Mouse (Mus musculus): ENCODE measurements around the gene Mus81. TPM values are rescaled to one million over a fixed set of nuclear protein-coding genes. Genes with fewer than 3 reads are reported as not detected.

Gene Mus81
- total and polyA plus RNA-seq, 2 experiments from 2014 or later, result 32.6 to 54.8 TPM

DNA sequence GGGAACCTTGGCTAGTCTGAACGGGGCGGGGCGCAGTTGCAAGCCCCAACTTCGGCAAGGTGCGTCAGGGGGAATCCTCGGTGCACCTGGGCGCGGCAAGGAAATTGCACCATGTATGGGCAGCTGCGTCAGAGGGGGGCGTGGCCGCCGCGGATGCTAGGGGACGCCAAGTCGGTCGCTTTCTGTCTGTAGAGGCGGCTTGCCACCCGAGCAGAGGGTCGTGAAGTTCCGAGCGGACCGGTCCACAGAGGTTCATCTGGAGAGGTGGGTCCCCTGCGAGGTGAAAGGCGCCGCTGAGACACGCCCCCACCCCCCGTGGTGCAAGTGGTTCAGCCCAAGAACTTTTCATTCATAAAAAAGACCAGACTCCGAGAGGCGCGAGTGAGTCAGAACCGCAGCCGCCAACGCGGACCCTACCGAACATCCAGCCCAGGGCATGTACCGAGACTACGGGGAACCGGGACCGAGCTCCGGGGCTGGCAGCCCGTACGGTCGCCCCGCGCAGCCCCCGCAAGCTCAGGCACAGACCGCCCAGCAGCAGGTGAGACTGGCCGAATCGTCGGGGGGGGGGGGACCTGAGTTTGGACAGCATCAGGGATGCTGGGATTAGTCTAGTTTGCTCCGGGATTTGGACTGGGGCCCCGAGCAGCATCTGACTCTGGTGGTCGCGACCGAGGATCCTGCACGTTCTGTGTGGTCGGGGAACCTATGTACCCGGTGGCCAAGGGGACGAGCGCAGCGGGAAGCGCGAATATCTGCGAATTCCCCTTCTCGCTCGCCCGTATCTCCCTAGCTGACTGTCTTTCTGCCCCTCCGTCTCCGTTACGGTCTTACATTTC, 40.5 kb downstream of the Mus81 start, which contains the start of gene Fosl1:
Fosl1 (plus strand) TSS at position 33 of the 839 bp plus-strand sequence.
- no peaks in the 10 kb centered on the region for H3K36me3 ChIP-seq (ENCODE audit: insufficient read depth)
- H3K27me3 ChIP-seq (ENCODE audit: insufficient read depth, low read length), result peaks cover 29% of the 10 kb centered on the region
- H3K9ac ChIP-seq, result peak within 1 kb of the TSS; percentile 46
- H3K4me2 ChIP-seq (ENCODE audit: low read depth), result peak within 1 kb of the TSS; percentile 92
- peak; percentile 67 for DNase-seq
- H3K27ac ChIP-seq (ENCODE audit: low read depth, low read length), result no peak within 1 kb of the TSS
- H3K4me1 ChIP-seq (ENCODE audit: insufficient read depth), result no peaks in the 10 kb centered on the region
- no peak for TF ChIP-seq CTCF (IDR thresholded peaks at IDR 0.05; ENCODE audit: low read depth)
- H3K9me3 ChIP-seq (ENCODE audit: low read length), result no peaks in the 10 kb centered on the region
- ATAC-seq, result peak; percentile 77
- under 1% methylated on average over 70 of the region's 70 CpGs for WGBS
- H3K4me3 ChIP-seq (ENCODE audit: low read depth, low read length), result peak within 1 kb of the TSS; percentile 56

DNA sequence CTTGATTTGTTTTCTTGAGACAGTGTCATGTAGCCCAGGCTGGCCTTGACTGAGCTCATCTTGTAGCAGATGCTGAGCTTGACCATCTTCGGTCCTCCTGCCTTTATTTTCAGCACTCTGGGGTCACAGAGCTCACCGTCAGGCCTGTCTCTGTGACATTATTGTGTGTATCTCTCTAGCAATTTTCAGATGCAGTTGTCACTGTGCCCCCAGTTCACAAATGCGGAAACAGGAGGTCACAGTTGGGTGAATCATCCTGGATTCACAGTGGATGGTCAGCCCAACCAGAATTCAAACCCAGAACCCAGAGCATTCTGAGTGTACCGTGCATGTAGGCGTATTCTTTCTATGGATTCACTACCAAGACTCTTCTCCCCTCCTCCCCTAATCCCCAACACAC, 42.5 kb downstream of the Mus81 start:
- Histone ChIP-seq H3K27ac (ENCODE audit: low read depth, low read length) (no peak overlapping the region), H3K36me3 (ENCODE audit: insufficient read depth) (no peaks in the 10 kb centered on the region), H3K9me3 (ENCODE audit: low read length) (no peaks in the 10 kb centered on the region), H3K4me2 (ENCODE audit: low read depth) (no peak overlapping the region), H3K27me3 (ENCODE audit: insufficient read depth, low read length) (peaks cover 29% of the 10 kb centered on the region), H3K9ac (no peak overlapping the region), H3K4me3 (ENCODE audit: low read depth, low read length) (no peak overlapping the region), H3K4me1 (ENCODE audit: insufficient read depth) (no peaks in the 10 kb centered on the region)
- DNase-seq (no peak), ATAC-seq (no peak)
- TF ChIP-seq CTCF (IDR thresholded peaks at IDR 0.05; ENCODE audit: low read depth), result no peak
- 87% methylated on average over 5 of the region's 5 CpGs for WGBS

DNA sequence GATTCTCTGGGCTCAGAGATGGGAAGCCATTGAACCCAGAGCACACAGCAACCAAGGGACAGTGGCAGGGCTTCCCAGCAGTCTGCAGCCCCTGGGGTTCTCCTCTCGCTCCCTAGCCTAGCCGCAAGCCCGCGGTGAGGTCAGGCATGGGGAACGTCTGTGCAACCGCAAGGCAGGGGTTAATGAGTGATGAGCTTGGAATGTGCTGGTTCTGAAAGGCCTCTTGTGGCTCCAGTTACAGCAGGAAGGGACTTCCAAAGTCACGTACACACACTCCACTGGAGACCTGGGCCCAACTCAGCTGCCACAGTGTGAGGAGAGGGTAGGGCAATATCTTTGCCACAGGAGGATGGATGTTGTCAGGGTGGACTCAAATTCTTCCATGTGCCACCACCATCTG, 43.2 kb downstream of the Mus81 start:
- H3K27me3 ChIP-seq (ENCODE audit: insufficient read depth, low read length), result peaks cover 29% of the 10 kb centered on the region
- H3K27ac ChIP-seq (ENCODE audit: low read depth, low read length), result no peak overlapping the region
- no peak for DNase-seq
- TF ChIP-seq CTCF (IDR thresholded peaks at IDR 0.05; ENCODE audit: low read depth), result no peak
- no peaks in the 10 kb centered on the region for H3K36me3 ChIP-seq (ENCODE audit: insufficient read depth)
- H3K9ac ChIP-seq, result no peak overlapping the region
- no peak overlapping the region for H3K4me2 ChIP-seq (ENCODE audit: low read depth)
- 41% methylated on average over 7 of the region's 7 CpGs for WGBS
- H3K4me1 ChIP-seq (ENCODE audit: insufficient read depth), result no peaks in the 10 kb centered on the region
- H3K4me3 ChIP-seq (ENCODE audit: low read depth, low read length), result no peak overlapping the region
- no peaks in the 10 kb centered on the region for H3K9me3 ChIP-seq (ENCODE audit: low read length)
- no peak for ATAC-seq

DNA sequence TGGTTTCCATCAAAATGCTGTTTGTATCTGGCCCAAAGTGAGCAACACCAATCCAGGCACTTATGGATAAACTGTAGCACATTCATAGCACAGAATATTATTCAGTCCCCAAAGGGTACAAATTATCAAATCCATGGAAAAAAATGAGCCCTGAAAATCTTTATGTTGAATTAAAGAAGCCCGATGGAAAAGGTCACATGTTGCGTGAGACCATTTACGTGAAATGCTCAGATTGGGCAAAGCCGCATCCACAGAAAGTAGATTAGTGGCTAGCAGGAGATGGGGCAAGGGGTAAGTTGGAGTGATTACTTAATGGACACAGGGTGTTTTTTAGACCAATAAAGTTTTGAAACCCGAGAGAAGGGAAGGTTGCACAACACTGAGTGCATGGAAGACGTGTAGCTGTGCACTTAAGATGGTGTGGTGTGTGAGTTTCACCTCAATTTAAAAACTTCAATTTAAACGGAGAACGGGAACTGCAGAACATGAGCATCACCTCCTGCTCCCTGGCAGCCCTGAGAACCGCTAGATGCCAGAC, 43.8 kb downstream of the Mus81 start:
- Histone ChIP-seq H3K9me3 (ENCODE audit: low read length) (no peaks in the 10 kb centered on the region), H3K4me1 (ENCODE audit: insufficient read depth) (no peaks in the 10 kb centered on the region), H3K27me3 (ENCODE audit: insufficient read depth, low read length) (peaks cover 27% of the 10 kb centered on the region), H3K36me3 (ENCODE audit: insufficient read depth) (no peaks in the 10 kb centered on the region), H3K27ac (ENCODE audit: low read depth, low read length) (no peak overlapping the region), H3K4me3 (ENCODE audit: low read depth, low read length) (no peak overlapping the region), H3K9ac (no peak overlapping the region), H3K4me2 (ENCODE audit: low read depth) (no peak overlapping the region)
- TF ChIP-seq CTCF (IDR thresholded peaks at IDR 0.05; ENCODE audit: low read depth), result no peak
- DNase-seq (no peak), ATAC-seq (no peak)
- 76% methylated on average over 9 of the region's 9 CpGs for WGBS

DNA sequence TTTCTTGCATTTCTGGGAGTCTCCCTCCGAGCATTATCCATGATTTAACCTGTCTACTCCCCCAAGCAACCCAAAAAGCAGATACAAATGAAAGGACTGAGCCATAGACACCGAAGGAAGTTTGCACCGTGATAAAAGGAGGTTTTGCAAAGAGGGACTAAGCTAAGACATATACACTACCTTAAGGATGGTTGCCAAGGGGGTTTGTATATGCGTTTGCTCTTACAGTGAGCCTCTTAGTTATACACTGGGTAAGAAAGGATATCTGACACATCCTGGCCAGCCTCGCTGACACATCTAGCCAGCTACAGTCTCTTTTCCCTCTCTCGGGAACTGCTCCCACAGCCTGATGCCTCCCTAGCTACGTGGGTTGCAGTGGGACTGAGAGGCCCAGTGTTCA, 54.3 kb downstream of the Mus81 start:
- H3K4me3 ChIP-seq (ENCODE audit: low read depth, low read length), result no peak overlapping the region
- WGBS, result 69% methylated on average over 7 of the region's 7 CpGs
- 0 out of 2 replicates have a peak overlapping the region, but pooled peaks have one; percentile 25 for H3K9ac ChIP-seq
- DNase-seq (no peak), ATAC-seq (no peak)
- no peaks in the 10 kb centered on the region for H3K4me1 ChIP-seq (ENCODE audit: insufficient read depth)
- no peak overlapping the region for H3K27ac ChIP-seq (ENCODE audit: low read depth, low read length)
- no peak for TF ChIP-seq CTCF (IDR thresholded peaks at IDR 0.05; ENCODE audit: low read depth)
- H3K27me3 ChIP-seq (ENCODE audit: insufficient read depth, low read length), result no peaks in the 10 kb centered on the region
- H3K4me2 ChIP-seq (ENCODE audit: low read depth), result no peak overlapping the region
- no peaks in the 10 kb centered on the region for H3K9me3 ChIP-seq (ENCODE audit: low read length)
- H3K36me3 ChIP-seq (ENCODE audit: insufficient read depth), result no peaks in the 10 kb centered on the region; the same call in 1 of the 2 replicates

DNA sequence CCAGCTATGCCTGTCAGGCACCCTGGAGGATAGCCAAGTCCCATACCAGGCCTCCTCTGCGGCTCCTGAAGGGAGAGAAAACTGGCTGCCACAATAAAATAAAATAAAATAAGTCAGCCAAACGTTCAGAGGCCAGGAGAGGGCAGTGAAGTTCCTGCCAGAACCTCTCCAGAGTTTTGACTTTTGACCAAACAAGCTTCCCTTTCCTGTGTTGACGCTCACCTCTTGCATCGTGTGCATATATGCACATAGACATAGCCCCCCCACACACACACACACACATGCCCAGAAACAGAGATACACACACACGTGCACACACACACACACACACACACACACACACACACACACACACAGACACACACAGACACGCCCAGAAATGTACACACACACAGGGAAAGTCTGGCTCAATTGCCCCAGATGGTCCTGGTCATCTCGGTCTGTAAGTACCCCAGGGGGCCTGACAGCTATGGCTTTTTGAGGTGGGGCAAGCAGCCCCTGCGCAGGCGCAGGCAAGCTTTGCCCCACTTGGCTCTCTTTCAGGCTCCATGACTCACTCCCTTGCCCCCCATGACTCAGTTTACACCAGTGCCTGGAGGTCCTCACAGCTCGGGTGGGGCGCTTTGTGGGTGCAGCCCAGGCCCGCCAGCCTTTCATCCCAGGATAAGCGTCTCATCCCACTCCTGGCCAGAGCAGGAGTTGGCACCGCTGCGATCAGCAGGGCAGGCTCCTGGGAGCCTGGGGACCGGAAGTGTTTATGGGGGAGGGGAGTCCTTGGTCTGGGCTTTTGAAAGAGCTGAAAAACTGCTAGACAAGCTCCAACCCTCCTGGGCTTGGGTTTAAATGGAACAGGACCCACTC, 55.0 kb downstream of the Mus81 start:
- no peaks in the 10 kb centered on the region for H3K9me3 ChIP-seq (ENCODE audit: low read length)
- 12% methylated on average over 16 of the region's 16 CpGs for WGBS
- peak; percentile 36 for ATAC-seq
- peak; percentile 26; the same call in 1 of the 2 replicates for TF ChIP-seq CTCF (IDR thresholded peaks at IDR 0.05; ENCODE audit: low read depth)
- no peaks in the 10 kb centered on the region; the same call in 1 of the 2 replicates for H3K36me3 ChIP-seq (ENCODE audit: insufficient read depth)
- H3K27ac ChIP-seq (ENCODE audit: low read depth, low read length), result no peak overlapping the region
- DNase-seq, result no peak
- no peak overlapping the region for H3K4me3 ChIP-seq (ENCODE audit: low read depth, low read length)
- no peaks in the 10 kb centered on the region for H3K27me3 ChIP-seq (ENCODE audit: insufficient read depth, low read length)
- H3K4me2 ChIP-seq (ENCODE audit: low read depth), result peak overlapping the region; percentile 41
- H3K4me1 ChIP-seq (ENCODE audit: insufficient read depth), result no peaks in the 10 kb centered on the region
- 0 out of 2 replicates have a peak overlapping the region, but pooled peaks have one; percentile 25 for H3K9ac ChIP-seq

Other genes starting within 250 kb of the Mus81 start
- gene Pacs1, start 215.3 kb downstream of the Mus81 start, total RNA-seq (2014; rRNA removed), result 54.5 and 84.6 TPM in 2 replicates
- gene Pacs1, start 215.3 kb downstream of the Mus81 start, polyA plus RNA-seq (2015; fragmentation: Nextera tagmentation; extraction: Ambion mirVana), result 35.3 and 44.7 TPM in 2 replicates
- 226 and 261 TPM in 2 replicates for gene Sf3b2, start 192.9 kb downstream of the Mus81 start, total RNA-seq (2014; rRNA removed)
- 310 and 345 TPM in 2 replicates for gene Sf3b2, start 192.9 kb downstream of the Mus81 start, polyA plus RNA-seq (2015; fragmentation: Nextera tagmentation; extraction: Ambion mirVana)
- gene Gal3st3, start 190.1 kb downstream of the Mus81 start, total RNA-seq (2014; rRNA removed), result 14.8 and 19.4 TPM in 2 replicates
- gene Gal3st3, start 190.1 kb downstream of the Mus81 start, polyA plus RNA-seq (2015; fragmentation: Nextera tagmentation; extraction: Ambion mirVana), result 46.9 and 50.4 TPM in 2 replicates
- gene Catsper1, start 152.7 kb downstream of the Mus81 start, total RNA-seq (2014; rRNA removed), result not detected in 2 replicates
- not detected in 2 replicates for gene Catsper1, start 152.7 kb downstream of the Mus81 start, polyA plus RNA-seq (2015; fragmentation: Nextera tagmentation; extraction: Ambion mirVana)
- gene Cst6, start 138.8 kb downstream of the Mus81 start, total RNA-seq (2014; rRNA removed), result 0.76 and 2.4 TPM in 2 replicates
- 9.6 and 15.8 TPM in 2 replicates for gene Cst6, start 138.8 kb downstream of the Mus81 start, polyA plus RNA-seq (2015; fragmentation: Nextera tagmentation; extraction: Ambion mirVana)
- 31.4 and 34.7 TPM in 2 replicates for gene Eif1ad, start 121.7 kb downstream of the Mus81 start, total RNA-seq (2014; rRNA removed)
- gene Eif1ad, start 121.7 kb downstream of the Mus81 start, polyA plus RNA-seq (2015; fragmentation: Nextera tagmentation; extraction: Ambion mirVana), result 38.4 and 45.3 TPM in 2 replicates
- gene Banf1, start 121.2 kb downstream of the Mus81 start, total RNA-seq (2014; rRNA removed), result 72.5 and 93.5 TPM in 2 replicates
- gene Banf1, start 121.2 kb downstream of the Mus81 start, polyA plus RNA-seq (2015; fragmentation: Nextera tagmentation; extraction: Ambion mirVana), result 379 and 481 TPM in 2 replicates
- 49.2 and 55.1 TPM in 2 replicates for gene Sart1, start 99.7 kb downstream of the Mus81 start, total RNA-seq (2014; rRNA removed)
- 38.8 and 53.5 TPM in 2 replicates for gene Sart1, start 99.7 kb downstream of the Mus81 start, polyA plus RNA-seq (2015; fragmentation: Nextera tagmentation; extraction: Ambion mirVana)
- 0.43 TPM in 1 of 2 replicates, not detected in the other for gene Tsga10ip, start 85.9 kb downstream of the Mus81 start, total RNA-seq (2014; rRNA removed)
- gene Tsga10ip, start 85.9 kb downstream of the Mus81 start, polyA plus RNA-seq (2015; fragmentation: Nextera tagmentation; extraction: Ambion mirVana), result 0.08 and 0.13 TPM in 2 replicates
- gene Drap1, start 63.4 kb downstream of the Mus81 start, total RNA-seq (2014; rRNA removed), result 171 and 202 TPM in 2 replicates
- 353 and 391 TPM in 2 replicates for gene Drap1, start 63.4 kb downstream of the Mus81 start, polyA plus RNA-seq (2015; fragmentation: Nextera tagmentation; extraction: Ambion mirVana)
- 56.6 and 59.5 TPM in 2 replicates for gene AI837181, start 63.3 kb downstream of the Mus81 start, total RNA-seq (2014; rRNA removed)
- gene AI837181, start 63.3 kb downstream of the Mus81 start, polyA plus RNA-seq (2015; fragmentation: Nextera tagmentation; extraction: Ambion mirVana), result 72.5 and 72.7 TPM in 2 replicates
- 0.19 TPM in 1 of 2 replicates, not detected in the other for gene Fosl1, start 40.9 kb downstream of the Mus81 start, total RNA-seq (2014; rRNA removed)
- gene Fosl1, start 40.9 kb downstream of the Mus81 start, polyA plus RNA-seq (2015; fragmentation: Nextera tagmentation; extraction: Ambion mirVana), result not detected in 2 replicates
- gene Ccdc85b, start 30.5 kb downstream of the Mus81 start, total RNA-seq (2014; rRNA removed), result 19.3 and 21.2 TPM in 2 replicates
- 15.3 and 16.2 TPM in 2 replicates for gene Ccdc85b, start 30.5 kb downstream of the Mus81 start, polyA plus RNA-seq (2015; fragmentation: Nextera tagmentation; extraction: Ambion mirVana)
- gene Fibp, start 27.8 kb downstream of the Mus81 start, total RNA-seq (2014; rRNA removed), result 116 and 125 TPM in 2 replicates
- 175 and 180 TPM in 2 replicates for gene Fibp, start 27.8 kb downstream of the Mus81 start, polyA plus RNA-seq (2015; fragmentation: Nextera tagmentation; extraction: Ambion mirVana)
- gene Ctsw, start 19.9 kb downstream of the Mus81 start, total RNA-seq (2014; rRNA removed), result 1.0 and 1.7 TPM in 2 replicates
- 2.3 and 2.5 TPM in 2 replicates for gene Ctsw, start 19.9 kb downstream of the Mus81 start, polyA plus RNA-seq (2015; fragmentation: Nextera tagmentation; extraction: Ambion mirVana)
- 25.9 and 26.4 TPM in 2 replicates for gene Efemp2, start 14.4 kb downstream of the Mus81 start, total RNA-seq (2014; rRNA removed)
- 27.2 and 35.0 TPM in 2 replicates for gene Efemp2, start 14.4 kb downstream of the Mus81 start, polyA plus RNA-seq (2015; fragmentation: Nextera tagmentation; extraction: Ambion mirVana)
- 1,402 and 1,611 TPM in 2 replicates for gene Cfl1, start 2.1 kb upstream of the Mus81 start, total RNA-seq (2014; rRNA removed)
- gene Cfl1, start 2.1 kb upstream of the Mus81 start, polyA plus RNA-seq (2015; fragmentation: Nextera tagmentation; extraction: Ambion mirVana), result 4,218 and 4,770 TPM in 2 replicates
- gene 1700020D05Rik, start 15.4 kb upstream of the Mus81 start, total RNA-seq (2014; rRNA removed), result 5.0 and 5.2 TPM in 2 replicates
- gene 1700020D05Rik, start 15.4 kb upstream of the Mus81 start, polyA plus RNA-seq (2015; fragmentation: Nextera tagmentation; extraction: Ambion mirVana), result not detected in 2 replicates
- gene Snx32, start 22.1 kb upstream of the Mus81 start, total RNA-seq (2014; rRNA removed), result 77.7 and 85.6 TPM in 2 replicates
- gene Snx32, start 22.1 kb upstream of the Mus81 start, polyA plus RNA-seq (2015; fragmentation: Nextera tagmentation; extraction: Ambion mirVana), result 64.1 and 68.1 TPM in 2 replicates
- gene Ovol1, start 72.2 kb upstream of the Mus81 start, total RNA-seq (2014; rRNA removed), result not detected in 2 replicates
- 0.11 and 0.21 TPM in 2 replicates for gene Ovol1, start 72.2 kb upstream of the Mus81 start, polyA plus RNA-seq (2015; fragmentation: Nextera tagmentation; extraction: Ambion mirVana)
- 9.0 and 9.5 TPM in 2 replicates for gene Ap5b1, start 79.6 kb upstream of the Mus81 start, total RNA-seq (2014; rRNA removed)
- 1.2 and 1.6 TPM in 2 replicates for gene Ap5b1, start 79.6 kb upstream of the Mus81 start, polyA plus RNA-seq (2015; fragmentation: Nextera tagmentation; extraction: Ambion mirVana)
- gene Rnaseh2c, start 113.5 kb upstream of the Mus81 start, total RNA-seq (2014; rRNA removed), result 29.0 and 34.1 TPM in 2 replicates
- 49.8 and 59.9 TPM in 2 replicates for gene Rnaseh2c, start 113.5 kb upstream of the Mus81 start, polyA plus RNA-seq (2015; fragmentation: Nextera tagmentation; extraction: Ambion mirVana)
- 131 and 150 TPM in 2 replicates for gene Kat5, start 121.8 kb upstream of the Mus81 start, total RNA-seq (2014; rRNA removed)
- gene Kat5, start 121.8 kb upstream of the Mus81 start, polyA plus RNA-seq (2015; fragmentation: Nextera tagmentation; extraction: Ambion mirVana), result 62.8 and 72.6 TPM in 2 replicates
- gene Rela, start 149.1 kb upstream of the Mus81 start, total RNA-seq (2014; rRNA removed), result 23.2 and 34.8 TPM in 2 replicates
- 26.8 and 32.3 TPM in 2 replicates for gene Rela, start 149.1 kb upstream of the Mus81 start, polyA plus RNA-seq (2015; fragmentation: Nextera tagmentation; extraction: Ambion mirVana)
- 16.6 and 18.3 TPM in 2 replicates for gene Sipa1, start 175.3 kb upstream of the Mus81 start, total RNA-seq (2014; rRNA removed)
- gene Sipa1, start 175.3 kb upstream of the Mus81 start, polyA plus RNA-seq (2015; fragmentation: Nextera tagmentation; extraction: Ambion mirVana), result 14.6 and 19.6 TPM in 2 replicates
- gene Map3k11, start 200.3 kb upstream of the Mus81 start, total RNA-seq (2014; rRNA removed), result 14.4 and 19.7 TPM in 2 replicates
- 8.7 and 9.0 TPM in 2 replicates for gene Map3k11, start 200.3 kb upstream of the Mus81 start, polyA plus RNA-seq (2015; fragmentation: Nextera tagmentation; extraction: Ambion mirVana)
- 57.4 and 67.1 TPM in 2 replicates for gene Pcnx3, start 200.5 kb upstream of the Mus81 start, total RNA-seq (2014; rRNA removed)
- gene Pcnx3, start 200.5 kb upstream of the Mus81 start, polyA plus RNA-seq (2015; fragmentation: Nextera tagmentation; extraction: Ambion mirVana), result 10.2 and 17.2 TPM in 2 replicates
- not detected in 2 replicates for gene Kcnk7, start 216.0 kb upstream of the Mus81 start, total RNA-seq (2014; rRNA removed)
- 0.17 TPM in 1 of 2 replicates, not detected in the other for gene Kcnk7, start 216.0 kb upstream of the Mus81 start, polyA plus RNA-seq (2015; fragmentation: Nextera tagmentation; extraction: Ambion mirVana)
- 28.5 and 33.2 TPM in 2 replicates for gene Ehbp1l1, start 237.9 kb upstream of the Mus81 start, total RNA-seq (2014; rRNA removed)
- 41.3 and 53.0 TPM in 2 replicates for gene Ehbp1l1, start 237.9 kb upstream of the Mus81 start, polyA plus RNA-seq (2015; fragmentation: Nextera tagmentation; extraction: Ambion mirVana)
- gene Fam89b, start 241.3 kb upstream of the Mus81 start, total RNA-seq (2014; rRNA removed), result 169 and 172 TPM in 2 replicates
- 165 and 200 TPM in 2 replicates for gene Fam89b, start 241.3 kb upstream of the Mus81 start, polyA plus RNA-seq (2015; fragmentation: Nextera tagmentation; extraction: Ambion mirVana)

All from forebrain, postnatal 0 days (tissue).